Mouse (Mus musculus) CH12F3 (cell line): Measurements from ENCODE around the gene Abce1.
"Not testable (repeated sequence)": the region's sequence is repeated elsewhere in the genome, so short reads cannot be mapped to it uniquely, and the experiment has no call there.

ENCODE experiments used
- in situ Hi-C: fragments of 300-500 bp; cut with MboI; formaldehyde crosslinking; loops from 2 replicates; pipeline ENCODE4 v1.14.3; 2020; ENCODE audit warnings: low sequenced_read_pairs

Gene Abce1

DNA sequence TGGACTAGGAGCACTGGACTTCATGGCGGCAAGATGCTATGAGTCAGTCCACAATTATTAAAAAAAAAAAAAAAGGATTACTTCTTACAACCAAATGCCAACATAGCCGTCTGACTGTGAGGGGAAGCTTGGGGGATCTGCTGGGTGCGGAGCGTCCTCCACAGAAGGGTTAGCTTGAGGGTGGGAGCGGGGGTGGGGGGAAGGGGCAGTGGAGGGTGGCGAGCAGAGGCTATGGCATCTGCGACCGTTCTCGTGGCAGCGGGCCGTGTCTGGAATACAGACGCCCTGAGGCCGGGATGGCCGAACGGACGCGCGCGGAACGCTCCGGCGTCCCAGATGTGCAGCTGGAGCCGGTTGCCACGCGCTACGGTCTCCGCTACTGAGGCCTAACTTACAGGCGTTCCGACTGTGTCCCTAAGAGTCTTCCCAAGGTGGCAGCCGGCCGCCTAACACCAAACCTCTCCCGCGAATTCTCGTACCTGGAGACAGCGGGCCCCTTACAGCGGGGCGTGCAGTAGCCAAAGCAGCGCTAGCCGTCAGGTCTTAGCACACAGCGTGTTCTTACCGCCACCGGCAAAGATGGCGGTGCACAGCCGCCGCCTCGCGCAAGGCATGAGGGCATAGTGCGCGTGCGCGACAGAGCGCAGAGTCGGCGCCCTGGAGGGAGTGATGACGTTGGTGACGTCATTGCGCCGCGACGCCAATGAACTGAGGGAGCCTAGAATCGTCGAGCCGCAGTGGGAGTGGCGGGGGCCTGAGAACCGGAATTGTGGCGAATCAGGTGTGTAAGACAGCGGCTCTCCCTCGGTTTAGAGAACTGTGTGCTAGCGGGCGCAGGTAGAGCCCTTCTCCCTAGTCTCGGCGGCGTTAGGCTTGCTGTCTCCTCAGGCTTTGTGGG lies at the start of gene Abce1, which contains the start of gene Anapc10:
Gene Abce1, minus strand, starts transcription at position 677 of the 898 bp plus-strand sequence.
Gene Anapc10, plus strand, starts transcription at position 757 of the 898 bp plus-strand sequence.
- in situ Hi-C loops, result no loop called here

- in situ Hi-C loops, result no loop called here
Measured at GRCm38 (mm10) chr8:79750305-79750704, 38.8 kb upstream of the Abce1 start.

DNA sequence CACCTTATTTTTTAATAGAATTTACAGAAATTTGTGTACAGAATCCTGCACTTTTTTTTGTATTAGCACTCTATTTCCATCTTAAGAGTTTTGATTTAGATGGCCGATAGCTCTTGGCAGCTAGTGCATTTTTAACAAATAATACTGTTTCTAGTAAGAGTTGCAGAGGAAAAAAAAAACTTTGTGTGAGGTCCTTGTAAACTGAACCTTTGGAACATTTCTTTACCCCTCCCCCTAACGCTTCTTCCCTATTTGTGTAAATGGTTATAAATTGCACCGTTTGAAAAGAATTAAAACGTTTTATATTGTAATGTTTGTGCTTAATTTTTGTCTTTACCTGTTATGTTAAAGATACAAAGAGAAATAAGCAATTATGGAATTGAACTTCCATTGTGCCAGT lies 37.1 kb upstream of the Abce1 start:
- in situ Hi-C loops, result no loop called here

GRCm38 (mm10) chr8:79748171-79748570 lies 36.6 kb upstream of the Abce1 start:
- in situ Hi-C loops, result no loop called here

DNA sequence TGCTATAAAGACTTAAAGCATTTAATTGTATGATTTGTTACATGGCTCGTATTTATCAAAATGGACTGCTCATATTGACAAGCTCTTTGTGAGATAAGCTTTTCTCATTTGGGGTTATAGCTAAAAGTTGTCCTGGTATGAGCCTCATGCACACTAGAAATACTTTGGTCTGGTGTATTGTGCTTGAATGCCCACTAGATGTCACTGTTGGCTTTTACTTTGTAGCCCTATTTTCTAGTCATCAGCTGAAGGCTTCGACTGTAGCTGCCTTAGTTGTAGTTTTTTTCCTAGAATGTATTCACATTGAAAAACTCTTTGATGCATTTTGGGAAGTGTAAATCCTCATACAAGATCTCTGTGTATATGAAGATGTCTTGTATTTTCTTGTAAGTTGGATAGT lies 22.8 kb upstream of the Abce1 start:
- in situ Hi-C loops, result loop anchor here (10.0 kb wide), 1 partner anchor 750 kb away; no protein-coding TSS in a partner anchor

- in situ Hi-C loops, result no loop called here
Measured at GRCm38 (mm10) chr8:79727900-79728299, 16.4 kb upstream of the Abce1 start.

- in situ Hi-C loops, result no loop called here
Measured at GRCm38 (mm10) chr8:79724589-79724988, 13.0 kb upstream of the Abce1 start.

DNA sequence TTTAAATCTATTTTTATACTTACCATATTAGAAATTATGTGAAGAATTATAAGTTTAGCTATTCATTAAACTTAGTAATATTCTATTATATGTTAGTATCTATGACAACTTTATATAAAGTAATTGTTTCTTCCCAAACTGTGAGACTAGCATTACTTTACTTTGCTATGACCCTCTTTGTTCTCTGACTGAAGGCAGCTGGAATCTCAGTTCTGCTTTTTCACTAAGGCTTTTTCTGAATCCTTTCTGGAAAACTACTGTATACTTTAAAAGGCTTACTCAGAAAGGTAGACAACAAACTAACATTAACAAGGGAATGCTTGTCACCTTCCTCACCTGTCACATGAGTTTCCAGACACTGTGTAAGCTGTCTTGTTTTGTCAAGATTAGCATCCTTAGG lies 11.8 kb upstream of the Abce1 start:
- in situ Hi-C loops, result no loop called here

DNA sequence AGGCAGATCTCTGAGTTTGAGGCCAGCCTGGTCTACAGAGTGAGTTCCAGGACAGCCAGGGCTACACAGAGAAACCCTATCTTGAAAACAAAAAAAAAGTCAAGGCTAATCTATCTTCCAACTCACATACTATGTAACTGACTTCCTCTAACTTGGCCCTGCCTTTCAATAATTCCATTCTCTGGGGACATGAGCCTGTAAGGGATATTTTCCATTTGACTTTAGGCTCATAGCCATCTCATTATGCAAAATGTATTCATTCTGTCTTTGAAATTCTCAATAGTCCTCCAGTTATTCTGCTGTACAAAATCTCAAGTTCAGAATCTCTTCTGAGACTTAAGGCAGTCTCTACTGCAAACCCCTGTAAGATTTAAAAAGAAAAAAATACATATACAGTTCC lies 10.0 kb upstream of the Abce1 start:
- in situ Hi-C loops, result no loop called here

DNA sequence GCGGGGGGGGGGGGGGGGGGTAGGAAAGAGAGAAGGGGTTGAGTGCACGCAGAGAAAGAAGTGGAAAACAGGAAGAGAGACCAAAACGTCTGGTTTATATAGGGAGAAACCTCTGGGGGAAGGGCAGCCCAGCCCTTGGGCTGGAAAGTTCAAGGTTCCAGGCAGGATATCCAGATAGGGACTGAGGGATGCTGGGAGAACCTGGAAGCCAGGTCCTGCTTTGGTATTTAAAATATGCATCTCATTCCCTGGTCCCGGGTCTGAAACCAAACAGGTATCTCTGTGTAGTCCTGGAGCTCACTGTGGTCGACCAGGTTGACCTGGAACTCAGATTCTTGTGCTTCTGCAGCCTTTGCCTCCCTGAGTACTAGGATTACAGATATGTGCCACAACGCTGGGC lies 1.1 kb upstream of the Abce1 start:
- in situ Hi-C loops, result no loop called here

GRCm38 (mm10) chr8:79706687-79707086 lies 4.9 kb downstream of the Abce1 start:
- in situ Hi-C loops, result no loop called here

DNA sequence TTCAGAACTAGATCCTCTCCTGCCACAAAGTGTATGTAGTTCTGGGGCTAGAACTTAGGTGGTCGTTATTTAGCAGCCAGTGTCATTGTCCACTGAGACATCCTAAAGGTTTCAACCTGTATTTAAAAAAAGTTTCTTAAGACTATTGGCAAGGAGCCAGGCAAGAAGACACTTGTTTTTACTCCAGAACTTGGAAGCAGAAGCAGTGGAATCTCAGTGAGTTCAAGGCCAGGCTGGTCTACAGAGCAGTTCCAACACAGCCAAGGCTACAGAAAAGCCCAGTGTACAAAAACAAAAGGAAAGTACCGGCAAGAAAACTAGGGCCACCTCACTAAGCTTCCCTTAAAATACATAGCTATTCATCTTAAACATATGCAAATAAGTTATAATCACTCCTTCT lies 19.0 kb downstream of the Abce1 start:
- in situ Hi-C loops, result loop anchor here (25.0 kb wide), 1 partner anchor 1020 kb away; no protein-coding TSS in a partner anchor

DNA sequence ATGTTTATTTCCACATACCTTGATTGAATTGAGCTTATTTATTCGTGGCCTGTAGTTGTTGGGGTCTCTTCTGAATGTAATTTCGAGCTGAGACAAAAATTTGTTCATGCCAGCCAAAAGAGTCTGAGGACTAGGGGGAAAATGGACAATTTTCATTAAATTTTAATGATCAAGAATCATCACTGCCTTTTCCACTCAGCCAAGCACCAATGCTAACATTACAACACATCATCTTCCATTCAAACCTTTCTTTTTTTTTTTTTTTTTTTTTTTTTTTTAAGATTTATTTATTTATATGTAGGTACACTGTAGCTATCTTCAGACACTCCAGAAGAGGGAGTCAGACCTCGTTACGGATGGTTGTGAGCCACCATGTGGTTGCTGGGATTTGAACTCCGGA lies 25.6 kb downstream of the Abce1 start:
- in situ Hi-C loops, result loop anchor here (25.0 kb wide), 1 partner anchor 1026 kb away; no protein-coding TSS in a partner anchor

DNA sequence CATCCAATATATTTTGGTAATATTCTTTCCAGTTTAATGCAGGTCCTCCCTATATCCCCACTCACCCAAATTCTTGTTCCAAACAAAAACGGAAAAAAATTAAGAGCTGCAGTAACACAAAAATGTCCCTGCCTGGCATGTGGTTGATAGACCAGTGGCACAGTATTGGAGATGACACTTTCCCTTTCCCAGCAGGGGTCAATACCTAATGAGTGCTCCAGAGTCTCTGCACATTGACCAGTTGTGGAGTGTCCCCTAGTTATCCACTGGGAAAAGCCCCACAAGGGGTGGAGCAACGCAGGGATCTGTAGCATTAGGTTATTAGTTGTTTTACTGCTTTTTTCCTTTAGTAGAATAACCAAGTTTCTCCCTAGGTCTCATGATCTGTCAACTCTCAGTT lies 30.6 kb downstream of the Abce1 start:
- in situ Hi-C loops, result loop anchor here (25.0 kb wide), 1 partner anchor 1031 kb away; no protein-coding TSS in a partner anchor

DNA sequence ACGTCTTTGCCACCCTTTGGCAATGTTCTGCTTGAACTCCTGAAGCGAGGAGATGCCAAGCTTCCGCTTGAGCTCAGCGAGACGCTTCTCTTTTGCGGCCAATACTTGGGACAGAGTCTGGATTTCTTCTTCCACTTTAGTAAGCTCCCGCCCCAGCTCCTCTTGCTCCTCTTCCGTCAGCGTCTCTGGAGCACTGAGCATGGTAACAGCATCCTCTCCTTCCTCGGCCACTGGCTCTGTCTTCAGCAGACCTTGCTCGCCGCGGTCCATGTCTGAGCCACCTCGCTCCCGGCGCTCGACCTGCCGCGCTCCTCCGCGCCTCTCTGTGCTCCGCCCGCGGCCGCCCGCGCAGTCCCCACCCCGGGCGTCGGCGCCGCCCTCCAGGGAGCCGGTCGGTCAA lies 31.0 kb downstream of the Abce1 start:
- in situ Hi-C loops, result loop anchor here (25.0 kb wide), 1 partner anchor 1032 kb away; no protein-coding TSS in a partner anchor

DNA sequence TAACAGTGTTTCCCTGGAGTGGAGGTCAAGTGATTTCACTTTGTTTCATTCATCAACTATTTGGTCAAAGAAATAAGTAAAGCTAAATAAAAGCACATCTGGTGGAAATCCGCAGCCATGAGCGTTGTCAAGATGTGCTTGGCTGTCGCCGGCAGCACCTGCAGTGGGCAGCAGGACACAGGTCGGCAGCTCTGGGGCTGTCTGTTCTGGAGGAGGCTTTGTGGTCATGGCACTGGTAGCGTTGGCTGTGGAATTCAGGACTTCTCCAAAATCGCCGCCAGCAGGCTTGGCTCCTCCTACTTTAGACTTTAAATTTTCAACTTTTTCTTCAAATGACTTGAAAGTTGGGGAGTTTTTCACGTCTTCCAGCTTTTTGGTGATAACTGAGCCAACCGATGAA lies 31.5 kb downstream of the Abce1 start:
- in situ Hi-C loops, result loop anchor here (25.0 kb wide), 1 partner anchor 1032 kb away; no protein-coding TSS in a partner anchor

DNA sequence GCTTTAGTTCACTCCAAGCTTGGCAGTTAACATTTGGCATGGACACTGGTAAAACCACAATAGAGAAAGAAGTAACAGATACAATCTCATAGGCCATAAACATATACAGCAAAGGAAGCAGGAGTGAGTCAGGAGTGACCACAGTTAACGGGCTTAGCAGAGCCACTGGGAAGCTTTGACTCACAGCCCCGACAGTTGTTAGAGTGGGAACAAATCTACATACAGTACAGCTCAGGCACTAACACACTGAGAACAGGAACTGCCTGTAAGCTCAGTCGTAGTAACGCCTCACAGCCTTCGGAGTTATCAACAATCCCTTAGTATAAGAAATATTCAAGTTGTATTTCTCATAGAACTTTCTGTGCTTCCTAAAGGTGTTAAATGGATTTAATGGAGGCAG lies 32.5 kb downstream of the Abce1 start:
- in situ Hi-C loops, result loop anchor here (25.0 kb wide), 1 partner anchor 1033 kb away; no protein-coding TSS in a partner anchor

- in situ Hi-C loops, result loop anchor here (25.0 kb wide), 1 partner anchor 1036 kb away; no protein-coding TSS in a partner anchor
Measured at GRCm38 (mm10) chr8:79676461-79676860, 35.1 kb downstream of the Abce1 start.

DNA sequence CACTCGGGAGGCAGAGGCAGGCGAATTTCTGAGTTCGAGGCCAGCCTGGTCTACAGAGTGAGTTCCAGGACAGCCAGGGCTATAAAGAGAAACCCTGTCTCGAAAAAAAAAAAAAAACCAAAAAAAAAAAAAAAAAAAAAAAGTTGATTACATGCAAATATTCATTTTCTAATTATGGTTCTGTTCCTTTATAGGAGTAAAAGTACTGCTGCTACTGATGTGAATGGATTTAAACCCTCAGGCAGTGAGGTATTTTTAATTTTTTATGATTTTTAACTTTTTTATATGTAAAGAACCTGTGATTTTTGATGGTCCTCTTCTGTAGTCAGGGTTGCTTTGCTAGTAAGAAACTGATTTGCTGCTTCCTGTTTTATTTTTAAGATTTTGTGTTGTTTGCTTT lies 52.8 kb downstream of the Abce1 start:
- in situ Hi-C loops, result not testable (repeated sequence)

DNA sequence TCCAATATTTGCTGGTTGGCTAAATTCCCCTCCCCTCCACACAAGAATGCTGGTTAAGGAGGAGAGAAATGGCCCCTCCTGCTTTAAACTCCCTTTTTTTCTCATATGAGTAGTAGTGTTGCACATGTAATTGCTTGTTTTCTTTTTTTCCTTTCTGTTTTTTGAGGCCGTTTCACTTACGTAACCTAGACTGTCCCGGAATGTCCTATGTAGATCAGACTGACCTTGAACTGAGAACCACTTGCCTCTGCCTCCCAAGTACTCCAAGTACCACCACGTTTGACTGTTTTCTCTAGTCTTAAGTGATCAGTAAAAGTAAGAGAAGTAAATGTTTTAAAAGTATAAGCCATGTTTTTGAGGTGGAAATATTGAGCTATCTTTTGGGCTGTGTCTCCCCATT lies 57.8 kb downstream of the Abce1 start:
- in situ Hi-C loops, result no loop called here

- in situ Hi-C loops, result no loop called here
Measured at GRCm38 (mm10) chr8:79650158-79650814, 61.3 kb downstream of the Abce1 start.

DNA sequence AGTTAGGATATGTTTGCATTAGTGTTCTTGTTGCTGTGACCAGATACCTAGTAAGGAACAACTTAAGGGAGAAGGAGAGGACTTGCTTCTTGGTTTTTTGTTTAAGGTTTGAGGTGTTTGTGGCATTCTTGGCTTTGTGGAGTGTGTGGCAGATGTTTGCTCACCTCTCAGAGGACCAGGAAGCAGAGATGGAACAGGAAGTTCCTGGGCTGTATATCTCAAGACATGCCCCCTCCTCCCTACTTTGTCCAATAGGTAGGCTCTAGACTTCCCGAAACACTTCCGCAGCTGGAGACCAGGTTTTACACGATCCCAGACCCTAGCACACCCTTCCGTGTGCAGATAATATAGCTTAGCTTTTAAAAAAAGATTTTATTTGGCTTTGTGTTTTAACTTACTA lies 62.0 kb downstream of the Abce1 start:
- in situ Hi-C loops, result no loop called here
